ENCODE assay signal across 25 mouse cellular contexts in the genomic region with DNA sequence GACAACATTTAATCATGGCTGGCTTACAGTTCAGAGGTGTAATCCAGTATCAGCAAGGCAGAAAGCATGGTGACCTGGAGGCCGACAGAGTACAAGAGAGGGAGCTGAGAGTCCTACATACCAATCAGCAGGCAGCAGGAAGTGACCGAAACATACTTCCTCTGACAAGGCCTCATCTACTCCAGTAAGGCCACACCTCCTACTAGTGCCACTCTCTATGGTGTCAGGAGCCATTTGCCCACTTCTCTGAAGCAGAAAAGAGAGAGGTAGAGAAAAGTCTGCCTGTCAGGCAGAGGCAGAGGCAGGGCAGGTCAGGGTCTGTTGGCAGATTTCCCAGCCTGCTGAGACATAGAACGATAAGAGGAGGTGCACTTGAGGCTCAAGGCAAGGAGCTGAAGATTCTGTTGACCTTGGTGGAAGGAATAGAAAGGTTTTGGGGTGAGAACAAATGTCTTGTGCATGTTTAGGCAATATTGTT. TPM values are rescaled to one million over a fixed set of nuclear protein-coding genes. Genes with fewer than 3 reads are reported as not detected.
DNase-seq lines count a peak whose midpoint lies in the region; ATAC-seq and TF ChIP-seq lines count a peak whose summit lies in the region.
"Had no signal": no experiment of that assay in that cellular context is flagged by ENCODE, and none has a peak within 500 bp of the region (broad histone marks: within the 10 kb centered on the region; RNA-seq: fewer than 3 reads in every experiment).

No protein-coding gene starts in this region.

- no peaks in the 10 kb centered on the region for H3K9me3 ChIP-seq in midbrain, embryonic 11.5 days (ENCODE audit: control insufficient read depth, low read length)
- no peaks in the 10 kb centered on the region for H3K9me3 ChIP-seq in midbrain, embryonic 14.5 days (ENCODE audit: control insufficient read depth, low read length)
- H3K9me3 ChIP-seq in liver, postnatal 0 days (ENCODE audit: low read length): no peaks in the 10 kb centered on the region
- H3K9me3 ChIP-seq: hindbrain, embryonic 10.5 days; midbrain, embryonic 10.5 days; neural tube, embryonic 12.5 days had no signal

- H3K4me2 ChIP-seq in midbrain, embryonic 11.5 days: no peak overlapping the region
- no peak overlapping the region for H3K4me2 ChIP-seq in midbrain, embryonic 14.5 days (ENCODE audit: low read length)
- no peak overlapping the region for H3K4me2 ChIP-seq in liver, postnatal 0 days (ENCODE audit: low read depth, low read length)
- H3K4me2 ChIP-seq: neural tube, embryonic 12.5 days had no signal

- 88% methylated on average over 3 of the region's 3 CpGs for WGBS in midbrain, embryonic 11.5 days
- WGBS in midbrain, embryonic 14.5 days: 92% methylated on average over 3 of the region's 3 CpGs
- 73% methylated on average over 3 of the region's 3 CpGs for WGBS in bone marrow, adult 2 months
- WGBS in liver, postnatal 0 days (ENCODE audit: insufficient replicate concordance): 70% methylated on average over 3 of the region's 3 CpGs

- no peak for TF ChIP-seq CTCF in bone marrow, adult 2 months (IDR thresholded peaks at IDR 0.05; ENCODE audit: control insufficient read depth, insufficient read depth, low read length)
- no peak for TF ChIP-seq CTCF in liver, postnatal 0 days (IDR thresholded peaks at IDR 0.05; ENCODE audit: low read depth)
- no peak for TF ChIP-seq CTCF in left cerebral cortex, adult 2 months (IDR thresholded peaks at IDR 0.05)

- no peak overlapping the region for H3K4me3 ChIP-seq in midbrain, embryonic 11.5 days (ENCODE audit: low read depth, low read length)
- H3K4me3 ChIP-seq in midbrain, embryonic 14.5 days (replicated peaks; ENCODE audit: low read depth, low read length): no peak overlapping the region
- no peak overlapping the region for H3K4me3 ChIP-seq in bone marrow, adult 2 months (replicated peaks; ENCODE audit: control insufficient read depth, low read depth, low read length)
- H3K4me3 ChIP-seq in liver, postnatal 0 days (ENCODE audit: low read depth, low read length): no peak overlapping the region
- no peak overlapping the region for H3K4me3 ChIP-seq in left cerebral cortex, adult 2 months
- H3K4me3 ChIP-seq: hindbrain, embryonic 10.5 days; midbrain, embryonic 10.5 days; myocyte; neural tube, embryonic 12.5 days had no signal

- no peak for TF ChIP-seq POLR2A in bone marrow, adult 2 months (IDR thresholded peaks at IDR 0.05; ENCODE audit: borderline replicate concordance, control insufficient read depth, low read depth, low read length)

- no peak for TF ChIP-seq EP300 in liver, postnatal 0 days (IDR thresholded peaks at IDR 0.05; ENCODE audit: low read depth)

- H3K27ac ChIP-seq in midbrain, embryonic 11.5 days (ENCODE audit: low read depth, low read length): no peak overlapping the region
- H3K27ac ChIP-seq in midbrain, embryonic 14.5 days (replicated peaks; ENCODE audit: low read depth, low read length): no peak overlapping the region
- peak overlapping the region; percentile 46; the same call in 1 of the 2 replicates for H3K27ac ChIP-seq in bone marrow, adult 2 months (ENCODE audit: control insufficient read depth, insufficient read depth, low read depth, low read length, poor library complexity)
- H3K27ac ChIP-seq in liver, postnatal 0 days (ENCODE audit: low read depth): 0 out of 2 replicates have a peak overlapping the region, but pooled peaks have one; percentile 22
- no peak overlapping the region for H3K27ac ChIP-seq in left cerebral cortex, adult 2 months
- H3K27ac ChIP-seq: hindbrain, embryonic 10.5 days; kidney, postnatal 0 days; macrophage; midbrain, embryonic 10.5 days; neural tube, embryonic 12.5 days had no signal

- no peaks in the 10 kb centered on the region for H3K36me3 ChIP-seq in midbrain, embryonic 11.5 days (ENCODE audit: control insufficient read depth, insufficient read depth, low read length)
- no peaks in the 10 kb centered on the region for H3K36me3 ChIP-seq in midbrain, embryonic 14.5 days (ENCODE audit: control insufficient read depth, insufficient read depth, low read length)
- H3K36me3 ChIP-seq in liver, postnatal 0 days (replicated peaks; ENCODE audit: insufficient read depth, low read length): no peaks in the 10 kb centered on the region
- H3K36me3 ChIP-seq: hindbrain, embryonic 10.5 days; midbrain, embryonic 10.5 days; neural tube, embryonic 12.5 days had no signal

- intact Hi-C loops in left cerebral cortex, adult 2 months (cut with DNase I): no loop called here

- H3K9ac ChIP-seq in midbrain, embryonic 11.5 days (ENCODE audit: low read length): no peak overlapping the region
- no peak overlapping the region for H3K9ac ChIP-seq in midbrain, embryonic 14.5 days (replicated peaks; ENCODE audit: low read length)
- H3K9ac ChIP-seq in liver, postnatal 0 days (replicated peaks): no peak overlapping the region
- H3K9ac ChIP-seq: neural tube, embryonic 12.5 days had no signal

- no peaks in the 10 kb centered on the region for H3K4me1 ChIP-seq in midbrain, embryonic 11.5 days (ENCODE audit: control insufficient read depth, insufficient read depth, low read length)
- no peaks in the 10 kb centered on the region for H3K4me1 ChIP-seq in midbrain, embryonic 14.5 days (ENCODE audit: control insufficient read depth, insufficient read depth, low read length)
- peaks cover 2% of the 10 kb centered on the region for H3K4me1 ChIP-seq in bone marrow, adult 2 months (ENCODE audit: control insufficient read depth, insufficient read depth, low read length)
- H3K4me1 ChIP-seq in liver, postnatal 0 days (ENCODE audit: insufficient read depth): peaks cover 10% of the 10 kb centered on the region; the same call in 1 of the 2 replicates
- H3K4me1 ChIP-seq: hindbrain, embryonic 10.5 days; midbrain, embryonic 10.5 days; neural tube, embryonic 12.5 days had no signal

- peak; percentile 51 for DNase-seq in midbrain, embryonic 11.5 days (ENCODE audit: low spot score, missing footprints)
- DNase-seq in midbrain, embryonic 14.5 days: no peak
- DNase-seq in liver, postnatal 0 days: no peak
- DNase-seq in urinary bladder, postnatal 10 days (ENCODE audit: low spot score): no peak
- no peak for DNase-seq in left cerebral cortex, adult 2 months (ENCODE audit: extremely low spot score in 1 of 2, low spot score in 2 of 2)
- DNase-seq: adrenal gland, postnatal 14 days; cerebellum, postnatal 14 days; heart, postnatal 14 days; kidney, adult 2 months; kidney, postnatal 4 days; left cerebral cortex, postnatal 4 days; lung, adult 18-20 months; lung, postnatal 10 days; thymus, adult 2 months; thymus, postnatal 4 days had no signal

- no peaks in the 10 kb centered on the region for H3K27me3 ChIP-seq in midbrain, embryonic 11.5 days (ENCODE audit: control insufficient read depth, insufficient read depth, low read length)
- H3K27me3 ChIP-seq in midbrain, embryonic 14.5 days (ENCODE audit: control insufficient read depth, insufficient read depth, low read length): no peaks in the 10 kb centered on the region
- H3K27me3 ChIP-seq in liver, postnatal 0 days (ENCODE audit: insufficient read depth, low read length): no peaks in the 10 kb centered on the region
- H3K27me3 ChIP-seq: CH12.LX; neural tube, embryonic 12.5 days had no signal

- ATAC-seq in midbrain, embryonic 11.5 days (ENCODE audit: low FRiP score): no peak
- ATAC-seq in midbrain, embryonic 14.5 days (ENCODE audit: low FRiP score, low TSS enrichment): no peak
- peak; percentile 51 for ATAC-seq in liver, postnatal 0 days
- ATAC-seq: forebrain, embryonic 16.5 days; hindbrain, embryonic 16.5 days had no signal

RNA-seq across cellular contexts. Expression of gene Endod1, which starts 10.6 kb away (rescaled TPM):
- 7.9 and 9.8 TPM in 2 replicates for polyA plus RNA-seq in midbrain, embryonic 11.5 days (2014; fragmentation: Nextera tagmentation; extraction: Ambion mirVana)
- polyA plus RNA-seq in midbrain, embryonic 14.5 days (2014; fragmentation: Nextera tagmentation; extraction: Ambion mirVana): 20.1 and 22.4 TPM in 2 replicates
- 18.5 and 25.0 TPM in 2 replicates for polyA plus RNA-seq in bone marrow, adult 2 months (2011; ENCODE audit: insufficient read depth, insufficient read length, low replicate concordance, missing spikeins)
- 11.6 and 12.4 TPM in 2 replicates for polyA plus RNA-seq in liver, postnatal 0 days (2015; fragmentation: Nextera tagmentation; extraction: Ambion mirVana)
- total RNA-seq in left cerebral cortex, adult 2 months (2021): 10 to 100 TPM; 62.1 to 62.5 TPM

Comparison
In these comparisons a context has a peak if more than half of its experiments do, and no peak if none do; other contexts are left out.
1. H3K27ac ChIP-seq: peak in bone marrow, adult 2 months (single experiment) and liver, postnatal 0 days (single experiment); none in midbrain, embryonic 11.5 days (single experiment), midbrain, embryonic 14.5 days (single experiment) and left cerebral cortex, adult 2 months (single experiment).